Mouse (Mus musculus) brain, embryonic 14.5 days (tissue): ENCODE measurements at regions not wholly inside any gene's neighbourhood (a gene's known extent, or its start where the extent isn't known, plus 50 kb on each side); places are given as distances from the start of the nearest gene placed in this dataset.

Experiments
- CTCF ChIP-seq: fragments of 200-500 bp; IDR thresholded peaks from 2 replicates; pipeline ENCODE4 v1.5.1; 2012; ENCODE audit warnings: inconsistent platforms, mild to moderate bottlenecking, moderate library complexity, borderline replicate concordance; ENCODE audit not compliant: insufficient read depth, insufficient read length; ENCODE audit errors: extremely low read depth
- POLR2A ChIP-seq: fragments of 200-500 bp; IDR thresholded peaks from 2 replicates; pipeline ENCODE4 v1.6.1; 2012; ENCODE audit warnings: mild to moderate bottlenecking, inconsistent platforms, borderline replicate concordance; ENCODE audit not compliant: poor library complexity, insufficient read depth, insufficient read length, severe bottlenecking; ENCODE audit errors: extremely low read depth

DNA sequence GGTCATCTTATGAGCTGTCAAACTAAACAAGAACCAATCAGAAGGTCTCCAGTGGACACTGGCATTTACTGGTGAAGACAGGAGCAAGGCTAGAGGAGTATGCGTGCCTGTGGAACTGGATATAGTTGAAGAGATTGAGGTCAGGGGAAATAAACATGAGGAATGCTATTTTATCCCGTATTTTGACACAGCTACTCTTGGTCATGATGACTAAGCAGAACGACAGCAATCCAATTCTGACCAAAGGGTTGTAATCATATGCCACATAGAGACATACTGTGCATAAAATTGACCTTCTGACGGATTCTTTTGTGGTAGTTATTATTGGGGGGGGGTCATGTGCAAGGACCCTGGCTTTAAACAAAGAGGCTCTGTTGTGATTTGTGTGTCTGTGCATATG is 73.1 kb upstream of the Tmtc4 start:
- TF ChIP-seq CTCF (no peak), POLR2A (no peak)
